Mouse (Mus musculus) midbrain, postnatal 0 days (tissue): ENCODE data around the gene Pkm. TPM values are rescaled to one million over a fixed set of nuclear protein-coding genes. Genes with fewer than 3 reads are reported as not detected.

Experiments used
- ATAC-seq: fragments of 200-750 bp; cut with Nextera tagmentation; 2 replicates; pipeline ENCODE4 v1.8.0; 2017; ENCODE audit warnings: moderate number of reproducible peaks, mild to moderate bottlenecking, moderate TSS enrichment, moderate library complexity; ENCODE audit not compliant: low FRiP score
- DNase-seq: peaks from one replicate; pipeline ENCODE4 v3.0.0-alpha.2; 2015; ENCODE audit warnings: low spot score
- H3K27ac ChIP-seq: fragments of 300-500 bp; sonication (generic); 2 replicates; pipeline ENCODE4 v1.5.1; 2014; ENCODE audit warnings: low read depth, mild to moderate bottlenecking, low read length, mixed read lengths
- H3K27me3 ChIP-seq: fragments of 300-500 bp; sonication (generic); 2 replicates; pipeline ENCODE4 v1.6.1; 2014; ENCODE audit warnings: low read length, control low read depth, mixed read lengths; ENCODE audit not compliant: insufficient read depth
- H3K36me3 ChIP-seq: fragments of 300-500 bp; sonication (generic); 2 replicates; pipeline ENCODE4 v1.6.1; 2014; ENCODE audit warnings: low read length, control low read depth, mixed read lengths; ENCODE audit not compliant: insufficient read depth
- H3K4me1 ChIP-seq: fragments of 300-500 bp; sonication (generic); 2 replicates; pipeline ENCODE4 v1.6.1; 2014; ENCODE audit warnings: mild to moderate bottlenecking, control low read depth, antibody characterized with exemption, low read length, mixed read lengths; ENCODE audit not compliant: insufficient read depth
- H3K4me2 ChIP-seq: fragments of 300-500 bp; sonication (generic); 2 replicates; pipeline ENCODE4 v1.6.1; 2014; ENCODE audit warnings: low read depth, mild to moderate bottlenecking, low read length, mixed read lengths; ENCODE audit not compliant: poor library complexity, severe bottlenecking
- H3K4me3 ChIP-seq: fragments of 300-500 bp; sonication (generic); 2 replicates; pipeline ENCODE4 v1.5.1; 2014; ENCODE audit warnings: low read depth, mild to moderate bottlenecking, low read length, moderate library complexity
- H3K9ac ChIP-seq: fragments of 300-500 bp; sonication (generic); replicated peaks from 2 replicates; pipeline ENCODE4 v1.6.1; 2014; ENCODE audit warnings: mild to moderate bottlenecking, low read length, moderate library complexity, mixed read lengths; ENCODE audit not compliant: poor library complexity, severe bottlenecking
- H3K9me3 ChIP-seq: fragments of 300-500 bp; sonication (generic); 2 replicates; pipeline ENCODE4 v1.6.1; 2016; ENCODE audit warnings: low read length, control low read depth
- CTCF ChIP-seq: IDR thresholded peaks from 2 replicates; pipeline ENCODE4 v1.5.1; 2016; ENCODE audit warnings: antibody characterized with exemption, mild to moderate bottlenecking
- WGBS: fragments of 180-500 bp; shearing (Covaris S2); extraction: QIAGEN DNeasy Blood & Tissue Kit; methylation state at CpG from one replicate; pipeline ENCODE4 v1.1.7; 2014; 5-methylcytosine and 5-hydroxymethylcytosine counted together
- polyA plus RNA-seq: library from polyadenylated mRNA; unstranded; fragments of >200 nt; fragmentation: Nextera tagmentation; extraction: Ambion mirVana; gene quantifications from 2 replicates; pipeline ENCODE4 v1.2.1, GENCODE M21; 2015
- total RNA-seq: library from RNA; depleted of rRNA; stranded (reverse); fragments of >200 nt; gene quantifications from 2 replicates; pipeline ENCODE4 v1.2.3, GENCODE M21; 2014

Pkm gene
- total and polyA plus RNA-seq, 2 experiments from 2014 or later = 739 to 780 TPM

GRCm38 (mm10) chr9:59663226-59663625 is 7.1 kb downstream of the Pkm start:
- Histone ChIP-seq H3K27ac (no peak overlapping the region), H3K4me2 (no peak overlapping the region), H3K4me1 (peaks cover 17% of the 10 kb centered on the region; the same call in 1 of the 2 replicates), H3K9ac (no peak overlapping the region), H3K4me3 (no peak overlapping the region), H3K9me3 (no peaks in the 10 kb centered on the region), H3K27me3 (no peaks in the 10 kb centered on the region), H3K36me3 (peaks cover 25% of the 10 kb centered on the region)
- no peak for DNase-seq
- WGBS = 77% methylated on average over 7 of the region's 7 CpGs
- no peak for TF ChIP-seq CTCF
- ATAC-seq = no peak

GRCm38 (mm10) chr9:59663957-59664356 is 7.8 kb downstream of the Pkm start:
- H3K9me3 ChIP-seq = no peaks in the 10 kb centered on the region
- no peak for TF ChIP-seq CTCF
- H3K9ac ChIP-seq = no peak overlapping the region
- peaks cover 12% of the 10 kb centered on the region; the same call in 1 of the 2 replicates for H3K4me1 ChIP-seq
- no peak overlapping the region for H3K27ac ChIP-seq
- no peak for DNase-seq
- WGBS = 59% methylated on average over 3 of the region's 3 CpGs
- no peak overlapping the region for H3K4me2 ChIP-seq
- no peaks in the 10 kb centered on the region for H3K27me3 ChIP-seq
- no peak for ATAC-seq
- H3K36me3 ChIP-seq = peaks cover 29% of the 10 kb centered on the region
- no peak overlapping the region for H3K4me3 ChIP-seq

GRCm38 (mm10) chr9:59664664-59665256 is 8.6 kb downstream of the Pkm start:
- no peak for DNase-seq

GRCm38 (mm10) chr9:59666016-59666415 is 9.8 kb downstream of the Pkm start:
- no peak overlapping the region for H3K4me3 ChIP-seq
- no peak overlapping the region for H3K27ac ChIP-seq
- H3K36me3 ChIP-seq = peaks cover 44% of the 10 kb centered on the region
- no peak for TF ChIP-seq CTCF
- no peak overlapping the region for H3K4me2 ChIP-seq
- H3K9me3 ChIP-seq = no peaks in the 10 kb centered on the region
- no peak for ATAC-seq
- DNase-seq = no peak
- WGBS = 95% methylated on average over 8 of the region's 8 CpGs
- no peak overlapping the region for H3K9ac ChIP-seq
- H3K27me3 ChIP-seq = no peaks in the 10 kb centered on the region
- peaks cover 2% of the 10 kb centered on the region; the same call in 1 of the 2 replicates for H3K4me1 ChIP-seq

More at GRCm38 (mm10) chr9:59664664-59665256, 8.6 kb downstream of the Pkm start:
- H3K4me2 ChIP-seq = no peak overlapping the region
- ATAC-seq = no peak
- H3K27me3 ChIP-seq = no peaks in the 10 kb centered on the region
- 79% methylated on average over 4 of the region's 4 CpGs for WGBS
- peaks cover 33% of the 10 kb centered on the region for H3K36me3 ChIP-seq
- TF ChIP-seq CTCF = no peak
- H3K4me1 ChIP-seq = peaks cover 10% of the 10 kb centered on the region; the same call in 1 of the 2 replicates
- no peak overlapping the region for H3K27ac ChIP-seq
- H3K4me3 ChIP-seq = no peak overlapping the region
- no peaks in the 10 kb centered on the region for H3K9me3 ChIP-seq
- H3K9ac ChIP-seq = no peak overlapping the region

- Histone ChIP-seq H3K27me3 (no peaks in the 10 kb centered on the region), H3K4me1 (no peaks in the 10 kb centered on the region), H3K27ac (no peak overlapping the region), H3K36me3 (peaks cover 51% of the 10 kb centered on the region), H3K4me2 (no peak overlapping the region), H3K9me3 (no peaks in the 10 kb centered on the region), H3K4me3 (no peak overlapping the region), H3K9ac (no peak overlapping the region)
- TF ChIP-seq CTCF = no peak
- no peak for DNase-seq
- WGBS = 100% methylated on average over 1 of the region's 1 CpGs
- no peak for ATAC-seq
Measured at GRCm38 (mm10) chr9:59666813-59667212, 10.6 kb downstream of the Pkm start.

- no peaks in the 10 kb centered on the region for H3K9me3 ChIP-seq
- H3K27ac ChIP-seq = no peak overlapping the region
- no peaks in the 10 kb centered on the region for H3K4me1 ChIP-seq
- 78% methylated on average over 4 of the region's 4 CpGs for WGBS
- H3K4me2 ChIP-seq = no peak overlapping the region
- no peak for TF ChIP-seq CTCF
- H3K27me3 ChIP-seq = no peaks in the 10 kb centered on the region
- ATAC-seq (no peak), DNase-seq (no peak)
- no peak overlapping the region for H3K9ac ChIP-seq
- H3K36me3 ChIP-seq = peaks cover 55% of the 10 kb centered on the region
- H3K4me3 ChIP-seq = no peak overlapping the region
Measured at GRCm38 (mm10) chr9:59667250-59667649, 11.1 kb downstream of the Pkm start.
